Mouse (Mus musculus) cerebellum, postnatal 25 days (tissue): ENCODE results near the gene Secisbp2l.

Experiments used
- DNase-seq, 2 experiments: peaks; one replicate each; pipeline ENCODE4 v3.0.0; 2021; ENCODE audit warnings: mixed read lengths in 2 of 2

Secisbp2l gene

GRCm38 (mm10) chr2:125702851-125703250 is 79.8 kb downstream of the Secisbp2l start:
- DNase-seq = no peak

DNA sequence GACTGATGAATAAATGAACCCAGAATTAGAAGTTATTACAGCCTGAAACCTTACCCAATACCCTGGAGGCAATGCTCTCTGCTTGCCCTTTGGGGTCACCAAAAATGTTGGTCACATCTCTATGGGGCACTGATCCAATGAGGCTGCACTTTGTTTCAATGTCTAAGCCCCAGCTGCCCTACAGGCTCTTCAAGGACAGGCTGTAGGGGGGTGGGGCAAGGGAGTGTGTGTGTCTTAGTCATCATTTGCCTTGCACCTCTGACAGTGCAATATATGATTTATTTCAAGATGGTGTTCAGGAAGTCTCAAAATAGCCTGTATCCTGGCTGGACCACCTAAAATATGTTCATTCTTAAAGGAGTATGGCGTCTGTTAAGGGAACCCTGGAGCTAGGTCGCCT is 81.1 kb downstream of the Secisbp2l start:
- DNase-seq = no peak

- no peak for DNase-seq
These were observed 86.5 kb downstream of the Secisbp2l start for GRCm38 (mm10) chr2:125696219-125696618.

DNA sequence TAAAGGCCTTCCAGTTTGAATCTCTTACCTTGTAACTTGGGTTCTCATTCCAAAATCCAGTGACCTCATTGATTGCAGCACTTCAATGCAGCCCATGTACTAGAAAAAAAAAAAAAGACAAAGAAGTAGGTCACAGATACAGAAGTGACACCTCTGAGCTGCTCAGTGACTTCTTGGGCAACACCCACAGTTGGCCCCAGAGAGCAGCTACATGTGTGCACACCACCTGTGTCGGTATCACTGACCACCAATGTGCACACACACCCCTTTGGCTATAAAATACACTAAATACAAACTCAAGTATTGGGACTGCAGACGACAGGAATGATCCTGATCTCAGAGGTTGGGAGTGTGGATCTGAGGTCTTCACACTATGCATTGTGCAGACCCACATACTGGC is 87.9 kb downstream of the Secisbp2l start:
- no peak for DNase-seq

- no peak for DNase-seq
These were observed 90.7 kb downstream of the Secisbp2l start for GRCm38 (mm10) chr2:125692010-125692409.
